Mouse (Mus musculus) hindbrain, embryonic 14.5 days (tissue): Measurements from ENCODE around the gene Pcp2. TPM values are rescaled to one million over a fixed set of nuclear protein-coding genes. Genes with fewer than 3 reads are reported as not detected.

Experiments
- ATAC-seq: fragments of 200-750 bp; cut with Nextera tagmentation; 2 replicates; pipeline ENCODE4 v1.8.0; 2017; ENCODE audit warnings: moderate number of reproducible peaks, mild to moderate bottlenecking, moderate TSS enrichment, moderate library complexity; ENCODE audit not compliant: low FRiP score
- DNase-seq: peaks from one replicate; pipeline ENCODE4 v3.0.0-alpha.2; 2015; ENCODE audit warnings: low spot score
- H3K27ac ChIP-seq: fragments of 300-500 bp; sonication (generic); 2 replicates; pipeline ENCODE4 v1.5.1; 2014; ENCODE audit warnings: mild to moderate bottlenecking, moderate library complexity
- H3K27me3 ChIP-seq: fragments of 300-500 bp; sonication (generic); 2 replicates; pipeline ENCODE4 v1.6.1; 2014; ENCODE audit warnings: mild to moderate bottlenecking, low read length, mixed read lengths; ENCODE audit not compliant: control insufficient read depth, insufficient read depth
- H3K36me3 ChIP-seq: fragments of 300-500 bp; sonication (generic); replicated peaks from 2 replicates; pipeline ENCODE4 v1.6.1; 2014; ENCODE audit not compliant: control insufficient read depth, insufficient read depth
- H3K4me1 ChIP-seq: fragments of 300-500 bp; sonication (generic); replicated peaks from 2 replicates; pipeline ENCODE4 v1.6.1; 2014; ENCODE audit warnings: antibody characterized with exemption, low read length, mixed read lengths; ENCODE audit not compliant: control insufficient read depth, insufficient read depth
- H3K4me2 ChIP-seq: fragments of 300-500 bp; sonication (generic); replicated peaks from 2 replicates; pipeline ENCODE4 v1.6.1; 2014; ENCODE audit warnings: mild to moderate bottlenecking, moderate library complexity
- H3K4me3 ChIP-seq: fragments of 300-500 bp; sonication (generic); replicated peaks from 2 replicates; pipeline ENCODE4 v1.5.1; 2014; ENCODE audit warnings: mild to moderate bottlenecking, low read length
- H3K9ac ChIP-seq: fragments of 300-500 bp; sonication (generic); 2 replicates; pipeline ENCODE4 v1.6.1; 2014
- H3K9me3 ChIP-seq: fragments of 300-500 bp; sonication (generic); 2 replicates; pipeline ENCODE4 v1.6.1; 2016; ENCODE audit warnings: low read length; ENCODE audit not compliant: control insufficient read depth
- WGBS: fragments of 180-500 bp; shearing (Covaris S2); extraction: QIAGEN DNeasy Blood & Tissue Kit; methylation state at CpG from one replicate; pipeline ENCODE4 v1.1.7; 2014; 5-methylcytosine and 5-hydroxymethylcytosine counted together
- polyA plus RNA-seq: library from polyadenylated mRNA; unstranded; fragments of >200 nt; fragmentation: Nextera tagmentation; extraction: Ambion mirVana; gene quantifications from 2 replicates; pipeline ENCODE4 v1.2.1, GENCODE M21; 2014

Pcp2 gene
- polyA plus RNA-seq, 1 experiment from 2014 or later = 1.0 TPM

DNA sequence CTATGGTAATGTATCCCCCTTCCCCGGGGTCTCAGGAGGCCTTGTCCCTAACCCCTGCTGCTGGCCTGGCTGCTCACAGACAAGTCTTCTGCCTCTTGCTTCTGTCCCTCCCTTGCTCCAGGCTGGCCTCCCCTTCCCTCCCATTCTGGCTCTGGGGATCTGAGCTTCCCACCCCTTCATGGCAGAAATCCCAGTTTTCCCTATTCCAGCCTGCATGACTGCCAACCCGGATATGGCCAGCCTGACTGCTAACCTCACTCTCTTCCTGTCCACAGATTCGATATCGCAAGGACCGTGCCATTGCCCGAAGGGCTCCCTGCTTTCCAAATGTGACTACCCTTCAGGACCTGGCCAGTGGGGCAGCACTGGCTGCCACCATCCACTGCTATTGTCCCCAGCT is 24.9 kb downstream of the Pcp2 start:
- no peaks in the 10 kb centered on the region for H3K4me1 ChIP-seq
- 94% methylated on average over 6 of the region's 6 CpGs for WGBS
- no peak for DNase-seq
- H3K9ac ChIP-seq = no peak overlapping the region
- H3K4me3 ChIP-seq = no peak overlapping the region
- no peaks in the 10 kb centered on the region for H3K27me3 ChIP-seq
- no peak overlapping the region for H3K4me2 ChIP-seq
- no peak for ATAC-seq
- no peaks in the 10 kb centered on the region for H3K9me3 ChIP-seq
- no peak overlapping the region for H3K27ac ChIP-seq
- peaks cover 73% of the 10 kb centered on the region for H3K36me3 ChIP-seq

DNA sequence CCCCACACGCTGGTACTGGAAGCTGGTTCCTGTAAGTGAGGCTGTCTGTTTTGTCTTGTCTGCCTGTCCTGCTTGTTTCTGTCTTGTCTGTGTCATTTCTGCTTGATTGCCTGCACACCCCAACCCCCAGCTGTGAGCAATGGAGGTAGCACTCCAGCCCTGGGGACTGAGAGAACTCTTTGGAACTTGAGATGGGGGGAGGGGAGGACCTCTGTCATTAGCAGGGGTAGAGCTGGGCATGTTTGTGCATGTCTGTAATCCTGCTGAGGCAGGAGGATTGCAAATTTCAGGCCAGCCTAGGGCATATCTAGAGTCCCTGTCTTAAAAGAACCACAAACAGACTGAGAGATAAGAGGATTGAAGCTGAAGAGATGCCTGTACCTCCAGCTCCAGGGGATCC is 26.1 kb downstream of the Pcp2 start:
- Histone ChIP-seq H3K4me1 (no peaks in the 10 kb centered on the region), H3K36me3 (peaks cover 64% of the 10 kb centered on the region), H3K27ac (no peak overlapping the region), H3K9ac (no peak overlapping the region), H3K9me3 (no peaks in the 10 kb centered on the region), H3K4me3 (no peak overlapping the region), H3K27me3 (no peaks in the 10 kb centered on the region), H3K4me2 (no peak overlapping the region)
- ATAC-seq (no peak), DNase-seq (no peak)
- 80% methylated on average over 1 of the region's 1 CpGs for WGBS

DNA sequence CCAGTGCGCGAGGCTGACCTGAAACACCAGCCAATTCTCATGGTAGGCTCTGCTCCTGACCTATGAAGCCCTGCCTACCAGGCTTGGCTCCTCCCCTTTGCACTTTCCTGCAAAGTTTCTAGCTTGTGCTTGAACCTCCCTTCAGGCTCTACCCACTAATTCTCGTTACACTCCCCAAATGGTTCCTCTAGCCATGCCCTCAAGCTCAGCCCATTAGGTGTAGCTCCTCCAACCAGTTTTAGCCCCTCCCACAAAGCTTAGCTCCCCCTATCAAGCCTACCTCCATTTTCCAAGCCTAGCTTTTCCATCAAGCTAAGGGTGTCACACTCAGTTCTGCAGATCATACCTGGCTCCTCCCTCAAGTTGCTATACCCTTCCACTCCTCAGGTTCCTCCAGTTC is 27.3 kb downstream of the Pcp2 start:
- ATAC-seq = no peak
- WGBS = 77% methylated on average over 3 of the region's 3 CpGs
- H3K36me3 ChIP-seq = peaks cover 52% of the 10 kb centered on the region

DNA sequence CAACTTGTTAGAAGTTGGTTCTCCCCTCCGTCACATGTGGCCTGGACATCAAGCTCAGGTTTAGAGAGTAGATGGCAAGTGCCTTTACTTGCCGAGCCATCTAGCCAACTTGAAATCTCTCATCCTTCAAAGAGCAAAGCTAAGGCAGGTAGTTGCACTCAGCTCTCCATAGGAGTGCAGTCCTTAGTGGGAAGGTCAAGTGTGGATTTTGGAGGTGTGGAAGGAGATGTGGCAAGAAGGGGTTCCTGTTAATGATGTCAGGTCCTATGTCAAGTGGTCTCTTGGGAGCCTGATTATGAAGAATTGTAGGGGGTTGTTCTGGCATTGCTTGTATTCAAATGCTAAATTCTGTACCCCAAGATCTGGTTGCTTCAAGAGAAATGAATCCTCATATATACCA is 30.9 kb downstream of the Pcp2 start:
- WGBS = 88% methylated on average over 2 of the region's 2 CpGs
- Histone ChIP-seq H3K9me3 (no peaks in the 10 kb centered on the region), H3K4me1 (no peaks in the 10 kb centered on the region), H3K4me3 (no peak overlapping the region), H3K9ac (no peak overlapping the region), H3K27ac (no peak overlapping the region), H3K27me3 (no peaks in the 10 kb centered on the region), H3K4me2 (no peak overlapping the region), H3K36me3 (peaks cover 17% of the 10 kb centered on the region)
- DNase-seq (no peak), ATAC-seq (no peak)

More for the DNA sequence above, 27.3 kb downstream of the Pcp2 start:
- H3K9me3 ChIP-seq = no peaks in the 10 kb centered on the region
- DNase-seq = no peak
- no peaks in the 10 kb centered on the region for H3K4me1 ChIP-seq
- H3K9ac ChIP-seq = no peak overlapping the region
- no peak overlapping the region for H3K4me2 ChIP-seq
- no peak overlapping the region for H3K27ac ChIP-seq
- no peaks in the 10 kb centered on the region for H3K27me3 ChIP-seq
- no peak overlapping the region for H3K4me3 ChIP-seq

DNA sequence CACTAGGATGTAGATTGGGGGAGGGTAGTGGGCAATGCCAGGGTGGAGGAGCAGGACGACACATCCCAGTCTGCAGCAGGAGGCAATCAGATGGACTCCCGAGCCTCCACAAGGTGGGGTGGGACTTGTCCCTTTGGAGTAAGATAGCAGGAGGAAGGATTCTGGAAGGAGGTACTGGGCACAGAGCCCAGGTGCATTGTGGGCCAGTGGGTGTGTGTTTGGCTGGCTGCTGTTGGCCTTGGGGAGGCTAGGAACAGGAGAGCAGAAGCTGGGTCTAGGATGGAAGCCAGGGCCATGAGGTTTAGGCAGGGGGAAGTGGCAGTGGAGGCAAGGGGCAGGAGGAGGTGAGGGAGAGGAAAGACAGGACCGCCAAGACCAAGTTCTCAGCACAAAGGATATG is 31.9 kb downstream of the Pcp2 start:
- H3K9me3 ChIP-seq = no peaks in the 10 kb centered on the region
- peaks cover 8% of the 10 kb centered on the region for H3K36me3 ChIP-seq
- no peak overlapping the region for H3K27ac ChIP-seq
- DNase-seq = no peak
- H3K4me3 ChIP-seq = no peak overlapping the region
- no peak overlapping the region for H3K9ac ChIP-seq
- WGBS = 73% methylated on average over 3 of the region's 3 CpGs
- H3K4me2 ChIP-seq = no peak overlapping the region
- no peaks in the 10 kb centered on the region for H3K4me1 ChIP-seq
- ATAC-seq = no peak
- no peaks in the 10 kb centered on the region for H3K27me3 ChIP-seq

DNA sequence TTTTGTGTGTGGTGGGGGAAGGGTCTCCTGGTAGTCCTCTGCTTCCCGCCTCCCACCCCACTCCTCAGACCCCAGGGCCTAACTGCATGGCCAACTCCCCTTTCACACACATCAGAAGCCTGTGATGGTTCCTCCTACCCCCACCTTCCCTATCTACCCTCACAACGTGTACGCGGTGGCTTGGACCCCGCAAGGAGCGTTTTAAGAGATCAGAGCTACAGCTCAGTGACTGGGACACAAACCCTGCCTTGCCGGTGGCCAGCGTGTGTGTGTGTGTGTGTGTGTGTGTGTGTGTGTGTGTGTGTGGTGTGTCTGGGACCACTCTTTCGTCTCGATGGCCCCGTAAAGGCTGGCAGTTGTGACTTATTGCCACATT is 37.1 kb downstream of the Pcp2 start:
- ATAC-seq = peak; percentile 65
- H3K27me3 ChIP-seq = no peaks in the 10 kb centered on the region
- H3K4me3 ChIP-seq = peak overlapping the region; percentile 86
- peak; percentile 38 for DNase-seq
- H3K4me1 ChIP-seq = no peaks in the 10 kb centered on the region
- peak overlapping the region; percentile 91 for H3K27ac ChIP-seq
- H3K36me3 ChIP-seq = no peaks in the 10 kb centered on the region
- peak overlapping the region; percentile 69 for H3K4me2 ChIP-seq
- WGBS = 5% methylated on average over 10 of the region's 11 CpGs
- peak overlapping the region; percentile 91 for H3K9ac ChIP-seq
- H3K9me3 ChIP-seq = no peaks in the 10 kb centered on the region

DNA sequence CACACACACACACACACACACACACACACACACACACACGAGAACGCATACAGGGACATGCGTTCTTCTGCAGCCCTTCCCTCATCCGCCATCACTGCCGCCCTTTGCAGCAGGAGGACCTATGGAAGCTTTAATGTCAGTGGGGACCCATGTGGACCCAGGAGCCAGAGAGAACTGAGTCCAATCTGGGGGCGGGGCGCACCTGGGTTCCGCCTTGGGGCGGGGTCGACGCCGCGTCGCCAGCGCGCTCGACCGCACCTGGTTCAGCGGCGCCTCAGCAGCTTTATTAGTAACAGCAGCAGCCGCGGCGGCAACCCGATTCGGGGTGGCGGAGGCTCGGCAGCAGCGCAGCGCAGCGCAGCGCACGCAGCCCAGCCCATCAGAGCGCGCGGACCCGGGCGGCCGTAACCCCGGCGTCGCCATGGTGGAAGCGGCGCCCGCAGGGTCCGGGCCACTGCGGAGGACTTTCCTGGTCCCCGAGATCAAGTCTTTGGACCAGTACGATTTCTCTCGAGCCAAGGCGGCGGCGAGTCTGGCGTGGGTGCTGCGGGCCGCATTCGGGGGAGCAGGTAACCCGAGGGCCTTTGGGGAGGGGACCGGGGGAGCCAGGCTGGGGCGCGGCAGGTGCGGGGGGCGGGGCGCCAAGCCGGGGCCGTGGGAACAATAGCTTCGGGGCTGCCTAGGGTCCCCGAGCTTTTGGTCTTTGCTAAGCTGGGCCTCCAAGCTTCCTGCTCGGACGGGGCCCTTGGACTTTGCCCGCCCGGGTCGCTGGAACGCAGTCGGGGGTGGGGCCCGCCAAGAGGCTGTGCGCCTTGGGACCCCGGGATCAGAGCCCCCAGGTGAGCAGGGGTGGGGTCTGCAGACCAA is 37.7 kb downstream of the Pcp2 start:
- H3K9ac ChIP-seq = peak overlapping the region; percentile 91
- ATAC-seq (peak; percentile 81), DNase-seq (peak; percentile 71)
- under 1% methylated on average over 74 of the region's 77 CpGs for WGBS
- peak overlapping the region; percentile 86 for H3K4me3 ChIP-seq
- H3K27me3 ChIP-seq = no peaks in the 10 kb centered on the region
- peak overlapping the region; percentile 91 for H3K27ac ChIP-seq
- H3K4me1 ChIP-seq = no peaks in the 10 kb centered on the region
- no peaks in the 10 kb centered on the region for H3K36me3 ChIP-seq
- no peaks in the 10 kb centered on the region for H3K9me3 ChIP-seq
- peak overlapping the region; percentile 69 for H3K4me2 ChIP-seq

DNA sequence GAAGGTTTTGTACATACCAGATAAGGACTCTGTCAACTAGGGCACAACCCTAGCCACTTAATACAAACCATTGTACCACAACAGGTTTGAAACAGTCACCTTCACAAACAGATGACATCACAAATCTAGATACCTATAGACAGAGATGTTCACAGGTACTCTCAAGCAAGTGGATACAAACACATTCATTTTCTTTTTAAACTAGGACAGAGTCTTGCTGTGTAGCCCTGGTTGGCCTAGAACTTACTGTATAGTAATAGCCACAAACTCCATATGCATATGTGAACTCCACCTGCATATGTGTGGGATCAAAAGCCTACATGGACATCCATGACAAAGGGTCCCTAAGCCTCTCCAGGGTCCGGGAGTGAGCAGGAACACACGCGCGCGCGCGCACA is 38.4 kb downstream of the Pcp2 start, which contains the start of gene Camsap3:
Gene Camsap3 (plus strand): TSS at position 301 of the 398 bp plus-strand sequence.
- Histone ChIP-seq H3K9ac (peak within 1 kb of the TSS; percentile 91), H3K27me3 (no peaks in the 10 kb centered on the region), H3K4me2 (peak within 1 kb of the TSS; percentile 69), H3K27ac (peak within 1 kb of the TSS; percentile 91), H3K4me3 (peak within 1 kb of the TSS; percentile 86), H3K36me3 (no peaks in the 10 kb centered on the region), H3K9me3 (no peaks in the 10 kb centered on the region), H3K4me1 (no peaks in the 10 kb centered on the region)
- ATAC-seq = no peak; the same call in 1 of the 2 replicates
- WGBS = 1% methylated on average over 7 of the region's 7 CpGs
- peak; percentile 35 for DNase-seq

DNA sequence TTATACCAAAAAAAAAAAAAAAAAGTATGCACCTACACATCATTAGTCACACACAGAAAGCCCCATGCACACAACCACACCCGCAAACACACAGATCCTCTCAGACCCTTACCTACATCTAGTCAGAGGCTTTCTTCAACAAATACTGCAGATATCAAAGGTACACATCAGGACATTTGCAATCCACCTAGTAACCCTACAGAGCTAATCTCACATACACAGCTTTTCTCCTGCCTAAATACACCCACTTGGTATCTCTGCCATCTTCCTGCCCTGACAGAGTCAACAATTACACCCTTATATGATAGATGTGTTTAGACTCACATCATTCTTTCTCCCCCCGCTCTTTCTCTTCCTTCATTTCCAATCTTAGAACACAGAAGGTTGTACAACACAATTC is 38.9 kb downstream of the Pcp2 start:
- DNase-seq = no peak
- no peak for ATAC-seq
- no peak overlapping the region for H3K9ac ChIP-seq
- WGBS = 98% methylated on average over 2 of the region's 2 CpGs
- H3K4me1 ChIP-seq = no peaks in the 10 kb centered on the region
- H3K9me3 ChIP-seq = no peaks in the 10 kb centered on the region
- no peak overlapping the region for H3K27ac ChIP-seq
- H3K27me3 ChIP-seq = no peaks in the 10 kb centered on the region
- no peaks in the 10 kb centered on the region for H3K36me3 ChIP-seq
- no peak overlapping the region for H3K4me3 ChIP-seq
- no peak overlapping the region for H3K4me2 ChIP-seq
